Mouse (Mus musculus): ENCODE results near the gene Abcc8. TPM values are rescaled to one million over a fixed set of nuclear protein-coding genes. Genes with fewer than 3 reads are reported as not detected.

The Abcc8 gene
- polyA plus RNA-seq, 1 experiment from 2014 or later = 1.8 TPM

DNA sequence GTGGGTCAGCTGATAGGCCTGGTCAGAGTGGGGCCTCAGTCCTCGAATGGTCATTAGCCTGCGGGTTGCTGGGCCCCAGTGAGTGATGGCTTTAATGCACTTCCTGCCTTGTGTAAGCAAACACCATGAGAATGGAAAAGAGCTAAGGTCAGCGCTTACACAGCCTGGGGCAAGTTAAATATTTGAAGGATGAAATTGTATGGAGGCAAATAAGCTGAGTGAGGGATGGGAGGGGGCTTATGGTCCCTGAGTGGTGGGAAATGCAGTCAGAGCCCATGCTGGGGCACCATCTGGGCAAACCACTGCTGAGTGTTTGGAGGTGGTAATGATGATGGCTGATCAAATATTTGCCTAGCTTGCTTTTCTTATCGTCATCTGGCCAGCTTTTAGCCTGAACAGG is 56.9 kb downstream of the Abcc8 start:
- ATAC-seq = peak; percentile 70
- no peaks in the 10 kb centered on the region for H3K9me3 ChIP-seq (ENCODE audit: control insufficient read depth)
- 7% methylated on average over 4 of the region's 4 CpGs for WGBS
- no peaks in the 10 kb centered on the region for H3K4me1 ChIP-seq (replicated peaks; ENCODE audit: control insufficient read depth, insufficient read depth, low read length)
- H3K27ac ChIP-seq (ENCODE audit: low read depth, low read length) = no peak overlapping the region
- no peaks in the 10 kb centered on the region for H3K36me3 ChIP-seq (ENCODE audit: control insufficient read depth, insufficient read depth)
- H3K4me3 ChIP-seq (ENCODE audit: low read depth, low read length) = no peak overlapping the region
- H3K9ac ChIP-seq (ENCODE audit: low read depth, low read length) = no peak overlapping the region
- H3K27me3 ChIP-seq (replicated peaks; ENCODE audit: control insufficient read depth, insufficient read depth, low read length) = no peaks in the 10 kb centered on the region
- no peak for TF ChIP-seq CTCF (IDR thresholded peaks at IDR 0.05; ENCODE audit: low read depth)
- no peak overlapping the region for H3K4me2 ChIP-seq (replicated peaks; ENCODE audit: low read depth)

DNA sequence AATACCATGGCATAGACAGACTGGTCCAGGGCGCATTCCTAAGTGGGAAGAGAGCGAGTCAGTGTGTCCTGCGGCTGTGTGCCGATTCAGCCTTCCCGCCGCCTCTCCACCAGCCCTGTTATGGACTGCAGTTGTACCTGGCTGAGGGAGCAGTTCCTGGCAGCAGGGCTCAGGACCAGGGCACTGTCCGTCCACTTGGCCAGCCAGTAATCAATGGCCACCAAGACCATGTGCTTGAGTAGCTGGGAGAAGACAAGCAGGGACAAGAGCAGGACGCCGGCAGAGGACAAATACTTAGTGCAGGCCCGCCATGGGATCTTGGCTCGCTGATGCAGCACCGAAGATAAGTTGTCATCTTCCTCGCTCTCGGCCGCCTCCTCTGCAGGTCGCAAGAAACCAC is 62.8 kb downstream of the Abcc8 start:
- Histone ChIP-seq H3K4me3 (ENCODE audit: low read depth, low read length) (no peak overlapping the region), H3K36me3 (ENCODE audit: control insufficient read depth, insufficient read depth) (no peaks in the 10 kb centered on the region), H3K4me1 (replicated peaks; ENCODE audit: control insufficient read depth, insufficient read depth, low read length) (no peaks in the 10 kb centered on the region), H3K4me2 (replicated peaks; ENCODE audit: low read depth) (no peak overlapping the region), H3K9me3 (ENCODE audit: control insufficient read depth) (no peaks in the 10 kb centered on the region), H3K27me3 (replicated peaks; ENCODE audit: control insufficient read depth, insufficient read depth, low read length) (no peaks in the 10 kb centered on the region), H3K9ac (ENCODE audit: low read depth, low read length) (no peak overlapping the region), H3K27ac (ENCODE audit: low read depth, low read length) (no peak overlapping the region)
- no peak for ATAC-seq
- TF ChIP-seq CTCF (IDR thresholded peaks at IDR 0.05; ENCODE audit: low read depth) = no peak
- WGBS = 95% methylated on average over 16 of the region's 16 CpGs

DNA sequence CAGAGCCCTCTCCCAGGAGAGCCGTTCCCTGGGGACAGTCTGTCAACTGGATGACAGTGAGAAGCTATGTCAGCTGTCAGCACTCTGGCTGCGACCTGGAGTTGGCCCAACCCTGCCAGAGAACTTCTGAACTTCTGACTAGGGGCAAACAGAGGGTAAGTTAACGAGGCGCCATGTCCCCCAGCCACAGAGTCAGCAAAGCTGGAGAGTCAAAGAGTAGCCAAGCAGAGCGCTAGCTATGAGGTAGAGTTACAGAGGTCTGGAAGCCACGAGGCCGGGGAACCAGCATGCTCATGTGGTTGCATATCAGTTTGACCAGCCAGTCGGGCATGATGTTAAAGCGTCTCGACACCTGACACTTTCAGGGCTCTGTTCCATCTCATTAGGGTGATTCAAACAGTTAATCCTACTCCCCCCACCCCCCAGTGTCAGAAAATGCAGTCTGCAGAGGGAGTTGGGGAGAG is 63.7 kb downstream of the Abcc8 start:
- Histone ChIP-seq H3K9ac (ENCODE audit: low read depth, low read length) (no peak overlapping the region), H3K4me1 (replicated peaks; ENCODE audit: control insufficient read depth, insufficient read depth, low read length) (no peaks in the 10 kb centered on the region), H3K36me3 (ENCODE audit: control insufficient read depth, insufficient read depth) (no peaks in the 10 kb centered on the region), H3K9me3 (ENCODE audit: control insufficient read depth) (no peaks in the 10 kb centered on the region), H3K4me2 (replicated peaks; ENCODE audit: low read depth) (no peak overlapping the region), H3K27me3 (replicated peaks; ENCODE audit: control insufficient read depth, insufficient read depth, low read length) (no peaks in the 10 kb centered on the region), H3K27ac (ENCODE audit: low read depth, low read length) (no peak overlapping the region), H3K4me3 (ENCODE audit: low read depth, low read length) (no peak overlapping the region)
- 54% methylated on average over 10 of the region's 10 CpGs for WGBS
- no peak for ATAC-seq
- TF ChIP-seq CTCF (IDR thresholded peaks at IDR 0.05; ENCODE audit: low read depth) = no peak

DNA sequence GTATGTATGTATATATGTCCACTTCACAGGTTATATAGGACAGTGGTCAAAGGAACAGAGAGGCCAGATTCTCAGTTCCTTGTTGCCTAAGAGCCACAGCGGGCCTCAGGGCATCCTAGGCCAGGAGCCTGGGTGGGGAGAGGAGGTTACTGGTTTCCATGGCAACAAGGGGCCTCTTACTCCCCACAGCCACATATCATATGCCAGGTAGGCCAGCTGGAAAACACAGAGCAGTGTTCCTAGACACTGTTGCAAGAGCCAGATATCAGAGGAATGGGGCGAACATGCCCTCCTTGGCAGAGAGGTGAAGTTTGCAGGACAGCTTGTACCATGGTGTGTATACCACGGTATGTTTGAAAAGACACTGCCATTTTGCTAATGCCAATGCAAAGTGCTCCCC is 66.4 kb downstream of the Abcc8 start:
- WGBS = 37% methylated on average over 3 of the region's 3 CpGs
- TF ChIP-seq CTCF (IDR thresholded peaks at IDR 0.05; ENCODE audit: low read depth) = no peak

DNA sequence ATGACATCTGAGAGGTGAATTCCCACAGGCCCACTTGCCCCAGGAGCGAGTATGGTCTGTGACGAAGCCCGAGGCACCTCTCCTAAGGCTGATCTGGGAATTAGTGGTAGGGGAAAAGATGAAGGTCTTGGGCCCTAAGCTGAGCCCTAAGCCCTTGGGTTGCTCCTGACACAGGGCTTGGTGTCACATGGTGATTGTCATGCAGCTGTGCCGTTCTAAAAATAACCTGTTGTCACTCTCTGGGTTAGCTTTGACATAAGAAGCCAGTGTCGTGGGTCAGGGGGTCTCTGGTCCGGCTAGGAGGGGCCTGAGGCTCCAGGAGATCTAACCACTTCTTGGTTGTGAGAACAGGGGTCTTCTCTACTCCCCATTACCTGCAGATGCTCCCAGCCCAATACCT is 67.9 kb downstream of the Abcc8 start:
- no peaks in the 10 kb centered on the region for H3K27me3 ChIP-seq (replicated peaks; ENCODE audit: control insufficient read depth, insufficient read depth, low read length)
- no peak for ATAC-seq
- no peak for TF ChIP-seq CTCF (IDR thresholded peaks at IDR 0.05; ENCODE audit: low read depth)
- no peak overlapping the region for H3K4me2 ChIP-seq (replicated peaks; ENCODE audit: low read depth)
- no peaks in the 10 kb centered on the region for H3K36me3 ChIP-seq (ENCODE audit: control insufficient read depth, insufficient read depth)
- no peak overlapping the region for H3K27ac ChIP-seq (ENCODE audit: low read depth, low read length)
- 80% methylated on average over 6 of the region's 6 CpGs for WGBS
- H3K9me3 ChIP-seq (ENCODE audit: control insufficient read depth) = no peaks in the 10 kb centered on the region
- H3K4me1 ChIP-seq (replicated peaks; ENCODE audit: control insufficient read depth, insufficient read depth, low read length) = no peaks in the 10 kb centered on the region
- H3K9ac ChIP-seq (ENCODE audit: low read depth, low read length) = no peak overlapping the region; the same call in 1 of the 2 replicates
- H3K4me3 ChIP-seq (ENCODE audit: low read depth, low read length) = no peak overlapping the region

More for the DNA sequence above, 66.4 kb downstream of the Abcc8 start:
- H3K9me3 ChIP-seq (ENCODE audit: control insufficient read depth) = no peaks in the 10 kb centered on the region
- H3K36me3 ChIP-seq (ENCODE audit: control insufficient read depth, insufficient read depth) = no peaks in the 10 kb centered on the region
- no peak overlapping the region for H3K4me3 ChIP-seq (ENCODE audit: low read depth, low read length)
- H3K27ac ChIP-seq (ENCODE audit: low read depth, low read length) = no peak overlapping the region
- H3K27me3 ChIP-seq (replicated peaks; ENCODE audit: control insufficient read depth, insufficient read depth, low read length) = no peaks in the 10 kb centered on the region
- no peak overlapping the region for H3K4me2 ChIP-seq (replicated peaks; ENCODE audit: low read depth)
- no peak overlapping the region for H3K9ac ChIP-seq (ENCODE audit: low read depth, low read length)
- H3K4me1 ChIP-seq (replicated peaks; ENCODE audit: control insufficient read depth, insufficient read depth, low read length) = no peaks in the 10 kb centered on the region
- peak; percentile 55 for ATAC-seq

DNA sequence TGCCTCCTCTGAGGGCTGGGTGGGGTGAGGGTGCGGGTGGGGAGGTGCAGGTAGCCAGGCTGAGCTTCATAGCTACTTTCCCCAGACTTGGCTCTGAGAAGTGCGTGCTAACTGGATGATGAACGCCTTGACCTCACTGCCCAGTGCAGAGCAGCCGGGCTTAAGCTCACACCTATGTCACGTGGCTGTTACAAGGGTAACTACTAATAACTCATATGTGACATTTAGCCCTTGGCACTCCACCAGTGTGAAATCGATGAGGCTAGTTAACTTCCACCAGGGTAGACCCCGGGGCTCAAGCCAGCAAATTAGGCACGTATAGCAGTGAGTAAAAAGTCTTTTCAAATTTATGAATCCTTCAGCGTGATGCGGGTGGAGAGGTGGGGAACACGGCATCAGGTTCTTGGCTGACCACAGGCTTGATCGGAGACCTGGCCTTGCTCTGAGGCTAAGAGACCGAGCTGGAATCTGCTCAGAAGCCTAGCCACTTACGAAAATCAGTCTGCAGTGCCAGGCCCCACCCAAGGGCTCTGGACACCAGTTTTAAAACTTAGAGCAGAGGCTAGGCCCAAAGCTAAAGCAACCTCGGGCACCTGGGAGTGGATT is 68.5 kb downstream of the Abcc8 start:
- no peak overlapping the region for H3K4me3 ChIP-seq (ENCODE audit: low read depth, low read length)
- no peaks in the 10 kb centered on the region for H3K27me3 ChIP-seq (replicated peaks; ENCODE audit: control insufficient read depth, insufficient read depth, low read length)
- 75% methylated on average over 15 of the region's 15 CpGs for WGBS
- H3K4me1 ChIP-seq (replicated peaks; ENCODE audit: control insufficient read depth, insufficient read depth, low read length) = no peaks in the 10 kb centered on the region
- no peak for TF ChIP-seq CTCF (IDR thresholded peaks at IDR 0.05; ENCODE audit: low read depth)
- H3K27ac ChIP-seq (ENCODE audit: low read depth, low read length) = no peak overlapping the region
- no peak for ATAC-seq
- H3K9ac ChIP-seq (ENCODE audit: low read depth, low read length) = no peak overlapping the region
- no peaks in the 10 kb centered on the region for H3K36me3 ChIP-seq (ENCODE audit: control insufficient read depth, insufficient read depth)
- no peaks in the 10 kb centered on the region for H3K9me3 ChIP-seq (ENCODE audit: control insufficient read depth)
- H3K4me2 ChIP-seq (replicated peaks; ENCODE audit: low read depth) = no peak overlapping the region

DNA sequence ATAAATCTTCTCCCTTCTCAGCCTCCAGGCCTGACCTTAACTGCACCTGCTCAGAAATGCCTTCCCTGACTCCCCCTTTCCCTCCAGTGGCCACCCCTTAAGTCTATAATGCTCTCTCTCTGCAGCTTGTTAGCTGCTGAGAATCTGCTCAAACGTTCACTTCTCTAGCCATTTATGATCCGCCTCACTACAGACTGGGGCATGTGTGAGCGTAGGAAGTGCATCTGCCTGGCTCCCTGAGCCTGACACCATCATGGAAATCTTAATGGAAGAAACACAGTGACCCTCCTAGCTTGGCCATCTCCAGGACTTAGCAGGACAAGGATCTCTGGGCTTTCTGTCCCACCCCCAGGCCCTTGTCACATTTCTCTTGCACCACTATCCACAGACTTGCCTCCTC is 69.8 kb downstream of the Abcc8 start:
- Histone ChIP-seq H3K4me2 (replicated peaks; ENCODE audit: low read depth) (no peak overlapping the region), H3K9ac (ENCODE audit: low read depth, low read length) (no peak overlapping the region), H3K36me3 (ENCODE audit: control insufficient read depth, insufficient read depth) (no peaks in the 10 kb centered on the region), H3K27ac (ENCODE audit: low read depth, low read length) (no peak overlapping the region), H3K4me1 (replicated peaks; ENCODE audit: control insufficient read depth, insufficient read depth, low read length) (no peaks in the 10 kb centered on the region), H3K9me3 (ENCODE audit: control insufficient read depth) (no peaks in the 10 kb centered on the region), H3K27me3 (replicated peaks; ENCODE audit: control insufficient read depth, insufficient read depth, low read length) (no peaks in the 10 kb centered on the region), H3K4me3 (ENCODE audit: low read depth, low read length) (no peak overlapping the region)
- no peak for TF ChIP-seq CTCF (IDR thresholded peaks at IDR 0.05; ENCODE audit: low read depth)
- WGBS = 69% methylated on average over 3 of the region's 3 CpGs
- ATAC-seq = no peak

All from intestine, postnatal 0 days (tissue).